Mouse (Mus musculus): ENCODE measurements around the gene Wwox. TPM values are rescaled to one million over a fixed set of nuclear protein-coding genes. Genes with fewer than 3 reads are reported as not detected.

Gene Wwox
- total and polyA plus RNA-seq, 3 experiments: 7.6 to 61.8 (median 12.2) TPM

DNA sequence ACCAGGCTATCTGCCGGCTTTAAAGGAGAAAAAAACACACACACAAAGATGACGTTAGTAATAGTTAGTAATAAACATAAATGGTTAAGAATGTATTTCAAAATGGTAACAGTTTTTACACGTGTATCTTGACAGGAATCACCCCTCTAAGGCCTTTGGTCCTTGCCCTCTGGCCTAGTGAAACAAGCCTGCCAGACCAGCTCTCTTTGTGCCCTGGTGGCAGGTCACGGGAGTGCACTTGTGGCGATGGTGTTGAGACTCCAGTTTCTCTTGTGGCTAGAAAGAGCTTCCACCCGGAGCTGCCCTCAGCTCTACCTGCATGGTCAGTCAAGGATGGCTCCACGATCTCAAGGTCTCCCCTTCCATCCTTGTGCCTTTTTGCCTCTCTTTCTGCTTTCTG is 110.6 kb downstream of the Wwox start:
- no peaks in the 10 kb centered on the region for H3K36me3 ChIP-seq (ENCODE audit: control insufficient read depth in 1 of 2, insufficient read depth in 2 of 2, low read length in 2 of 2)
- no peaks in the 10 kb centered on the region for H3K79me2 ChIP-seq (ENCODE audit: control insufficient read depth, insufficient read depth, low read length, poor library complexity)
- H3K27ac ChIP-seq (ENCODE audit: control insufficient read depth, low read depth, low read length): no peak overlapping the region
- peak; percentile 7 for DNase-seq (ENCODE audit: low read depth, low spot score)
- H3K27me3 ChIP-seq (ENCODE audit: control insufficient read depth in 1 of 2, insufficient read depth in 2 of 2, low read length in 2 of 2): no peaks in the 10 kb centered on the region
- no peak overlapping the region for H3K9ac ChIP-seq (ENCODE audit: control insufficient read depth, low read depth, low read length, poor library complexity, severe bottlenecking)
- TF ChIP-seq CTCF (IDR thresholded peaks at IDR 0.05 in 2 of 3, conservative IDR thresholded peaks at IDR 0.05 in 1 of 3; ENCODE audit: control insufficient read depth in 1 of 3, insufficient read depth in 1 of 3, low read depth in 2 of 3, low read length in 3 of 3, poor library complexity in 1 of 3, severe bottlenecking in 1 of 3) (peak in 2 of 3 experiments; percentile 13 to 18; a peak in 2 of 6 replicates), TBP (IDR thresholded peaks at IDR 0.05; ENCODE audit: low read depth, low read length) (no peak)
- no peaks in the 10 kb centered on the region for H3K9me3 ChIP-seq (replicated peaks; ENCODE audit: insufficient read depth, low read length)
- H3K4me1 ChIP-seq (ENCODE audit: control insufficient read depth in 1 of 2, insufficient read depth in 2 of 2, low read length in 2 of 2): no peaks in the 10 kb centered on the region
- H3K4me3 ChIP-seq (ENCODE audit: control insufficient read depth in 1 of 2, insufficient read depth in 1 of 2, low read depth in 2 of 2, low read length in 2 of 2): no peak overlapping the region

DNA sequence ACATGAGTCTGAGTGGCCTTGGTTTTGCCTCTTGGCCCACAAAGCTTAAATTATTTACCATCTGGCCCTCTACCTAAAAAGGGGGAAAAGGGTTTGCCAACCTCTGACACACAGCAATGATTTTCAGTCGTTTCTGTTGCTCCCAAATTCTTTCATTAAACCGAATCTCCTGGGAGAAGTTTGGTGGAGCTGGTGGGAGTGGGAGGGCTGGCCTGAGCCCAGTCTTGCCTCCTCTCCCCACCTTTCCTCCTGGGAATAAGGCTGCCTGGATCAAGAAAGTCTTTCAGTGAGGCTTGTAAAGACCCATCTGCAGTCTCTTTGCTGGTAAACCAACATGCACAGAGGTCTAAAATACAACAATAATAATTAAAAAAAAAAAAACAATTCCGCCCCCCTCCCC is 113.2 kb downstream of the Wwox start:
- no peak overlapping the region for H3K4me3 ChIP-seq (ENCODE audit: control insufficient read depth in 1 of 2, insufficient read depth in 1 of 2, low read depth in 2 of 2, low read length in 2 of 2)
- TF ChIP-seq POLR2A (IDR thresholded peaks at IDR 0.05; ENCODE audit: control insufficient read depth in 1 of 2, insufficient read depth in 1 of 2, low read depth in 1 of 2, low read length in 2 of 2, poor library complexity in 1 of 2) (no peak), GABPA (IDR thresholded peaks at IDR 0.05; ENCODE audit: low read depth, low read length) (no peak), ELF1 (IDR thresholded peaks at IDR 0.05; ENCODE audit: low read depth, low read length) (no peak), BHLHE40 (IDR thresholded peaks at IDR 0.05; ENCODE audit: borderline replicate concordance, low read depth, low read length) (no peak), USF1 (IDR thresholded peaks at IDR 0.05; ENCODE audit: low read depth, low read length) (no peak), MXI1 (IDR thresholded peaks at IDR 0.05; ENCODE audit: low read depth, low read length) (no peak), GATA1 (IDR thresholded peaks at IDR 0.05; ENCODE audit: low read depth, low read length) (no peak), ZKSCAN1 (IDR thresholded peaks at IDR 0.05; ENCODE audit: low read depth, low read length) (no peak), TBP (IDR thresholded peaks at IDR 0.05; ENCODE audit: low read depth, low read length) (no peak)

DNA sequence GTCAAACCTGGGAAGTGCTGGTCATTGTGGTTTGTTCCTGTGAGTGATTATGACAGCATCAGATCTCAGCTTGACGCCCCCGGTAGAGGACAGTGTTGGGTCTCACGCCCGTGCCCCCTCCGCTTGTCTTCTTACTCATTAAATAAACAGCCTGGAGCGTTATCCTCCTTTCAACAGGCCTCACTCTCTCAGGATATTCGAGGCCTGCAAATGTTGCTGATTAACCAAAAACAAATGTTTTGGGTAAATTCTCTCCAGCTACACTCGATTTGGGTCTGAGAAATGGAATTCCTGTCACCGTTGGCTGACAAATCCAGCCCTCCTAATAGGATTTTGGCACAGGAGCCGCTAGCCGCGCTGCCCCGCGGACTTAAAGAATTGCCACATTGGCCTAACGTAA is 115.5 kb downstream of the Wwox start:
- no peak overlapping the region for H3K4me3 ChIP-seq (ENCODE audit: control insufficient read depth in 1 of 2, insufficient read depth in 1 of 2, low read depth in 2 of 2, low read length in 2 of 2)
- TF ChIP-seq MAX (IDR thresholded peaks at IDR 0.05; ENCODE audit: low read length) (no peak), ZMIZ1 (IDR thresholded peaks at IDR 0.05; ENCODE audit: low read depth, low read length) (no peak), RAD21 (IDR thresholded peaks at IDR 0.05; ENCODE audit: low read depth, low read length) (no peak), MAZ (IDR thresholded peaks at IDR 0.05; ENCODE audit: low read depth, low read length) (no peak), ZKSCAN1 (IDR thresholded peaks at IDR 0.05; ENCODE audit: low read depth, low read length) (no peak), NELFE (IDR thresholded peaks at IDR 0.05; ENCODE audit: low read depth, low read length) (no peak), TCF12 (IDR thresholded peaks at IDR 0.05; ENCODE audit: low read depth, low read length) (no peak), JUND (IDR thresholded peaks at IDR 0.05; ENCODE audit: low read depth, low read length) (no peak), ZNF384 (IDR thresholded peaks at IDR 0.05; ENCODE audit: low read depth, low read length) (no peak), USF2 (IDR thresholded peaks at IDR 0.05; ENCODE audit: borderline replicate concordance in 1 of 2, insufficient read depth in 1 of 2, low read depth in 1 of 2, low read length in 2 of 2) (no peak), RCOR1 (IDR thresholded peaks at IDR 0.05; ENCODE audit: low read depth, low read length) (no peak), CTCF (IDR thresholded peaks at IDR 0.05 in 2 of 3, conservative IDR thresholded peaks at IDR 0.05 in 1 of 3; ENCODE audit: control insufficient read depth in 1 of 3, insufficient read depth in 1 of 3, low read depth in 2 of 3, low read length in 3 of 3, poor library complexity in 1 of 3, severe bottlenecking in 1 of 3) (no peak), GATA1 (IDR thresholded peaks at IDR 0.05; ENCODE audit: low read depth, low read length) (no peak), BHLHE40 (IDR thresholded peaks at IDR 0.05; ENCODE audit: borderline replicate concordance, low read depth, low read length) (no peak), KAT2A (conservative IDR thresholded peaks at IDR 0.05; ENCODE audit: low read depth, low read length) (no peak), NRF1 (IDR thresholded peaks at IDR 0.05; ENCODE audit: insufficient read depth, low read depth, low read length, poor library complexity, severe bottlenecking) (no peak), ETS1 (IDR thresholded peaks at IDR 0.05; ENCODE audit: low read depth, low read length) (no peak)
- H3K79me2 ChIP-seq (ENCODE audit: control insufficient read depth, insufficient read depth, low read length, poor library complexity): no peaks in the 10 kb centered on the region
- no peak overlapping the region for H3K9ac ChIP-seq (ENCODE audit: control insufficient read depth, low read depth, low read length, poor library complexity, severe bottlenecking)
- no peak overlapping the region for H3K27ac ChIP-seq (ENCODE audit: control insufficient read depth, low read depth, low read length)
- H3K27me3 ChIP-seq (ENCODE audit: control insufficient read depth in 1 of 2, insufficient read depth in 2 of 2, low read length in 2 of 2): no peaks in the 10 kb centered on the region
- DNase-seq (ENCODE audit: low read depth, low spot score): no peak
- H3K36me3 ChIP-seq (ENCODE audit: control insufficient read depth in 1 of 2, insufficient read depth in 2 of 2, low read length in 2 of 2): no peaks in the 10 kb centered on the region
- H3K4me1 ChIP-seq (ENCODE audit: control insufficient read depth in 1 of 2, insufficient read depth in 2 of 2, low read length in 2 of 2): no peaks in the 10 kb centered on the region
- H3K9me3 ChIP-seq (replicated peaks; ENCODE audit: insufficient read depth, low read length): no peaks in the 10 kb centered on the region

More for the DNA sequence above, 113.2 kb downstream of the Wwox start:
- Histone ChIP-seq H3K4me1 (ENCODE audit: control insufficient read depth in 1 of 2, insufficient read depth in 2 of 2, low read length in 2 of 2) (no peaks in the 10 kb centered on the region), H3K79me2 (ENCODE audit: control insufficient read depth, insufficient read depth, low read length, poor library complexity) (no peaks in the 10 kb centered on the region), H3K27me3 (ENCODE audit: control insufficient read depth in 1 of 2, insufficient read depth in 2 of 2, low read length in 2 of 2) (no peaks in the 10 kb centered on the region), H3K9me3 (replicated peaks; ENCODE audit: insufficient read depth, low read length) (no peaks in the 10 kb centered on the region), H3K36me3 (ENCODE audit: control insufficient read depth in 1 of 2, insufficient read depth in 2 of 2, low read length in 2 of 2) (no peaks in the 10 kb centered on the region), H3K9ac (ENCODE audit: control insufficient read depth, low read depth, low read length, poor library complexity, severe bottlenecking) (no peak overlapping the region), H3K27ac (ENCODE audit: control insufficient read depth, low read depth, low read length) (no peak overlapping the region)
- no peak for DNase-seq (ENCODE audit: low read depth, low spot score)
